ENCODE assay signal across 17 mouse cellular contexts in the genomic region with DNA sequence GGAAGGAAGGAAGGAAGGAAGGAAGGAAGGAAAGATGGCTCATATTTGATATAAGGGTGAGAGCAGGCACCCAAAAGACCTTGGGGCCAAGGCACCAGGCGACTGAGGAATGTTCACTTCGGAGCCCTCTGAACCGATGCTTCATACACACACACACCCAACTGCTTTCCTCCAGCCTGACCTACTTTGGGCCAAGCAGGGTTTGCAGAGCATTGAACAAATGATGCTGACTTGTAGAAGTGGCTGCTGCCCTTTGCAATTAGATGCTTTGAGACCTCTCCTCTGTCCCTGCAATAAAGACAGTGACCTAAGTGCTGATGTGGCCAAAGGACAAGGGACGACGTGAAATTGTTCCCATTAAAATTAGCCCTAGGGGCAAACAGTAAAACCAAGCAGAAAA.
DNase-seq lines count a peak whose midpoint lies in the region; ATAC-seq and TF ChIP-seq lines count a peak whose summit lies in the region.
"Had no signal": no experiment of that assay in that cellular context is flagged by ENCODE, and none has a peak within 500 bp of the region (broad histone marks: within the 10 kb centered on the region; RNA-seq: fewer than 3 reads in every experiment).

No protein-coding gene starts in this region.

- no peak overlapping the region for H3K4me3 ChIP-seq in hindbrain, postnatal 0 days (ENCODE audit: low read length)
- no peak overlapping the region for H3K4me3 ChIP-seq in hindbrain, embryonic 11.5 days (ENCODE audit: low read depth, low read length)
- H3K4me3 ChIP-seq in CH12.LX (replicated peaks in 1 of 3; ENCODE audit: low read depth in 2 of 3, low read length in 2 of 3, poor library complexity in 1 of 3): no peak overlapping the region
- H3K4me3 ChIP-seq in olfactory bulb, adult 2 months (ENCODE audit: insufficient read depth, low read depth, low read length): no peak overlapping the region
- no peak overlapping the region for H3K4me3 ChIP-seq in forebrain, embryonic 10.5 days
- H3K4me3 ChIP-seq: embryonic facial prominence, embryonic 12.5 days; forebrain, embryonic 12.5 days; heart, embryonic 15.5 days had no signal

- no peak for TF ChIP-seq EP300 in CH12.LX (IDR thresholded peaks at IDR 0.05; ENCODE audit: low read length)

- H3K4me1 ChIP-seq in hindbrain, postnatal 0 days (ENCODE audit: insufficient read depth, low read length): 0 out of 2 replicates have a peak, but pooled peaks cover 3% of the 10 kb centered on the region
- no peaks in the 10 kb centered on the region for H3K4me1 ChIP-seq in hindbrain, embryonic 11.5 days (replicated peaks; ENCODE audit: control insufficient read depth, insufficient read depth, low read length)
- peaks cover 0 to 4% of the 10 kb centered on the region in 2 experiments; a peak in 2 of 4 replicates for H3K4me1 ChIP-seq in CH12.LX (ENCODE audit: control insufficient read depth in 1 of 2, insufficient read depth in 2 of 2)
- peaks cover 8% of the 10 kb centered on the region; the same call in 1 of the 2 replicates for H3K4me1 ChIP-seq in olfactory bulb, adult 2 months (ENCODE audit: control insufficient read depth, insufficient read depth, low read length)
- H3K4me1 ChIP-seq in forebrain, embryonic 10.5 days: peaks cover 8% of the 10 kb centered on the region
- H3K4me1 ChIP-seq: heart, embryonic 15.5 days had no signal

- TF ChIP-seq CTCF in hindbrain, postnatal 0 days (IDR thresholded peaks at IDR 0.05; ENCODE audit: low read depth): no peak
- no peak for TF ChIP-seq CTCF in CH12.LX (conservative IDR thresholded peaks at IDR 0.05 in 1 of 2, IDR thresholded peaks at IDR 0.05 in 1 of 2; ENCODE audit: low read depth in 2 of 2, low read length in 2 of 2)
- TF ChIP-seq CTCF in olfactory bulb, adult 2 months (IDR thresholded peaks at IDR 0.05; ENCODE audit: insufficient read depth, low read depth, low read length): no peak

- peak; percentile 13 for DNase-seq in cerebellum, adult 8-10 months
- DNase-seq in cerebellum, postnatal 10 days: no peak
- DNase-seq in hindbrain, postnatal 0 days (ENCODE audit: low spot score): no peak
- DNase-seq in hindbrain, embryonic 11.5 days (ENCODE audit: low spot score): no peak
- no peak for DNase-seq in CH12.LX (ENCODE audit: extremely low read depth)
- DNase-seq in forebrain, embryonic 10.5 days (ENCODE audit: extremely low spot score, low spot score): no peak
- DNase-seq: adrenal gland, adult 2 months; adrenal gland, postnatal 25 days; gastrocnemius, postnatal 10 days; heart, adult 18-20 months; heart, postnatal 14 days had no signal

- no peaks in the 10 kb centered on the region for H3K27me3 ChIP-seq in hindbrain, postnatal 0 days (ENCODE audit: insufficient read depth, low read length)
- H3K27me3 ChIP-seq in hindbrain, embryonic 11.5 days (ENCODE audit: control insufficient read depth, insufficient read depth, low read length): no peaks in the 10 kb centered on the region
- no peaks in the 10 kb centered on the region for H3K27me3 ChIP-seq in CH12.LX (replicated peaks)
- no peaks in the 10 kb centered on the region for H3K27me3 ChIP-seq in forebrain, embryonic 10.5 days (ENCODE audit: poor library complexity, severe bottlenecking)
- H3K27me3 ChIP-seq: embryonic facial prominence, embryonic 12.5 days; forebrain, embryonic 12.5 days; heart, embryonic 15.5 days had no signal

- no peak overlapping the region for H3K27ac ChIP-seq in hindbrain, postnatal 0 days
- H3K27ac ChIP-seq in hindbrain, embryonic 11.5 days (ENCODE audit: low read depth, low read length): no peak overlapping the region
- H3K27ac ChIP-seq in CH12.LX (ENCODE audit: insufficient read depth, low read depth): no peak overlapping the region
- H3K27ac ChIP-seq in olfactory bulb, adult 2 months (ENCODE audit: insufficient read depth, low read depth, low read length): peak overlapping the region; percentile 4; the same call in 1 of the 2 replicates
- H3K27ac ChIP-seq in forebrain, embryonic 10.5 days: no peak overlapping the region
- H3K27ac ChIP-seq: embryonic facial prominence, embryonic 12.5 days; forebrain, embryonic 12.5 days; heart, embryonic 15.5 days; hindbrain, embryonic 14.5 days had no signal

- H3K9ac ChIP-seq in hindbrain, postnatal 0 days (replicated peaks; ENCODE audit: low read length): no peak overlapping the region
- no peak overlapping the region for H3K9ac ChIP-seq in hindbrain, embryonic 11.5 days (ENCODE audit: low read depth, low read length)
- H3K9ac ChIP-seq in CH12.LX (ENCODE audit: insufficient read depth, low read depth): no peak overlapping the region
- H3K9ac ChIP-seq: embryonic facial prominence, embryonic 12.5 days; forebrain, embryonic 12.5 days; heart, embryonic 15.5 days; hindbrain, embryonic 14.5 days had no signal

- ATAC-seq in hindbrain, postnatal 0 days: 0 out of 2 replicates have a peak, but pooled peaks have one; percentile 10
- ATAC-seq in hindbrain, embryonic 11.5 days (ENCODE audit: low FRiP score): no peak

- no peak for TF ChIP-seq POLR2A in CH12.LX (IDR thresholded peaks at IDR 0.05; ENCODE audit: low read depth, low read length)
- TF ChIP-seq POLR2A in olfactory bulb, adult 2 months (IDR thresholded peaks at IDR 0.05; ENCODE audit: insufficient read depth, low read depth, low read length): no peak

- 56% methylated on average over 5 of the region's 5 CpGs for WGBS in hindbrain, postnatal 0 days
- WGBS in hindbrain, embryonic 11.5 days: 77% methylated on average over 5 of the region's 5 CpGs
- 38% methylated on average over 5 of the region's 5 CpGs for WGBS in olfactory bulb, adult 2 months
- WGBS in forebrain, embryonic 10.5 days: 66% methylated on average over 5 of the region's 5 CpGs

- dilution Hi-C loops in CH12.LX (cut with MboI; ENCODE audit: extremely low pct_ligation_motif_present, extremely low pct_unique_long_range_greater_than_20kb, low sequenced_read_pairs): no loop called here

- no peaks in the 10 kb centered on the region for H3K9me3 ChIP-seq in hindbrain, postnatal 0 days (ENCODE audit: low read length)
- H3K9me3 ChIP-seq in hindbrain, embryonic 11.5 days (ENCODE audit: control insufficient read depth, low read length): no peaks in the 10 kb centered on the region
- H3K9me3 ChIP-seq in CH12.LX (replicated peaks; ENCODE audit: low read length): no peaks in the 10 kb centered on the region
- H3K9me3 ChIP-seq in forebrain, embryonic 10.5 days: peaks cover 5% of the 10 kb centered on the region; the same call in 1 of the 2 replicates
- H3K9me3 ChIP-seq: forebrain, embryonic 12.5 days; heart, embryonic 15.5 days had no signal

- in situ Hi-C loops in CH12.LX (cut with MboI; ENCODE audit: low pct_ligation_motif_present, low pct_unique_long_range_greater_than_20kb, low sequenced_read_pairs): loop anchor here (25.0 kb wide), 1 partner anchor 207 kb away; no protein-coding TSS in a partner anchor

- no peaks in the 10 kb centered on the region for H3K36me3 ChIP-seq in hindbrain, postnatal 0 days (ENCODE audit: insufficient read depth, low read length)
- H3K36me3 ChIP-seq in hindbrain, embryonic 11.5 days (ENCODE audit: control insufficient read depth, insufficient read depth, low read length): no peaks in the 10 kb centered on the region
- no peaks in the 10 kb centered on the region for H3K36me3 ChIP-seq in CH12.LX (replicated peaks in 1 of 2; ENCODE audit: control insufficient read depth in 1 of 2, insufficient read depth in 1 of 2, low read length in 1 of 2)
- no peaks in the 10 kb centered on the region for H3K36me3 ChIP-seq in forebrain, embryonic 10.5 days (replicated peaks)
- H3K36me3 ChIP-seq: embryonic facial prominence, embryonic 12.5 days; forebrain, embryonic 12.5 days; heart, embryonic 15.5 days had no signal

- no peaks in the 10 kb centered on the region for H3K79me2 ChIP-seq in CH12.LX (replicated peaks; ENCODE audit: control insufficient read depth, extremely low read depth, insufficient read depth, poor library complexity, severe bottlenecking)

- TF ChIP-seq RAD21 in CH12.LX (IDR thresholded peaks at IDR 0.05; ENCODE audit: low read depth, low read length): no peak

- no peak overlapping the region for H3K4me2 ChIP-seq in hindbrain, postnatal 0 days (ENCODE audit: low read depth, low read length)
- H3K4me2 ChIP-seq in hindbrain, embryonic 11.5 days (replicated peaks; ENCODE audit: low read depth, low read length): no peak overlapping the region
- H3K4me2 ChIP-seq in CH12.LX (ENCODE audit: insufficient read depth, low read depth, poor library complexity, severe bottlenecking): peak overlapping the region; percentile 67; the same call in 1 of the 2 replicates
- H3K4me2 ChIP-seq: embryonic facial prominence, embryonic 12.5 days; heart, embryonic 11.5 days; hindbrain, embryonic 14.5 days had no signal

TF ChIP-seq in CH12.LX, 34 proteins besides CTCF, POLR2A, EP300 and RAD21:
- no peak for TF ChIP-seq TBP (conservative IDR thresholded peaks at IDR 0.05; ENCODE audit: low read depth, low read length)
